Mouse (Mus musculus) midbrain, embryonic 11.5 days (tissue): ENCODE measurements around the gene Ldlrad3. TPM values are rescaled to one million over a fixed set of nuclear protein-coding genes. Genes with fewer than 3 reads are reported as not detected.

Experiments
- ATAC-seq: fragments of 200-750 bp; cut with Nextera tagmentation; 2 replicates; pipeline ENCODE4 v1.8.0; 2017; ENCODE audit warnings: moderate TSS enrichment, moderate library complexity; ENCODE audit not compliant: low FRiP score
- DNase-seq: peaks from one replicate; pipeline ENCODE4 v3.0.0; 2015; ENCODE audit warnings: low spot score; ENCODE audit errors: missing footprints
- H3K27ac ChIP-seq: fragments of 300-500 bp; sonication (generic); 2 replicates; pipeline ENCODE4 v1.5.1; 2014; ENCODE audit warnings: low read depth, low read length
- H3K27me3 ChIP-seq: fragments of 300-500 bp; sonication (generic); 2 replicates; pipeline ENCODE4 v1.6.1; 2014; ENCODE audit warnings: mild to moderate bottlenecking, low read length, moderate library complexity, mixed read lengths; ENCODE audit not compliant: control insufficient read depth, insufficient read depth
- H3K36me3 ChIP-seq: fragments of 300-500 bp; sonication (generic); 2 replicates; pipeline ENCODE4 v1.6.1; 2014; ENCODE audit warnings: mild to moderate bottlenecking, low read length, moderate library complexity, mixed read lengths; ENCODE audit not compliant: control insufficient read depth, insufficient read depth
- H3K4me1 ChIP-seq: fragments of 300-500 bp; sonication (generic); 2 replicates; pipeline ENCODE4 v1.6.1; 2014; ENCODE audit warnings: low read length; ENCODE audit not compliant: control insufficient read depth, insufficient read depth
- H3K4me2 ChIP-seq: fragments of 300-500 bp; sonication (generic); 2 replicates; pipeline ENCODE4 v1.6.1; 2014; ENCODE audit warnings: mild to moderate bottlenecking, moderate library complexity
- H3K4me3 ChIP-seq: fragments of 300-500 bp; sonication (generic); 2 replicates; pipeline ENCODE4 v1.5.1; 2014; ENCODE audit warnings: low read depth, low read length
- H3K9ac ChIP-seq: fragments of 300-500 bp; sonication (generic); 2 replicates; pipeline ENCODE4 v1.6.1; 2014; ENCODE audit warnings: low read length
- H3K9me3 ChIP-seq: fragments of 300-500 bp; sonication (generic); 2 replicates; pipeline ENCODE4 v1.6.1; 2016; ENCODE audit warnings: low read length; ENCODE audit not compliant: control insufficient read depth
- WGBS: fragments of 180-500 bp; shearing (Covaris S2); extraction: QIAGEN DNeasy Blood & Tissue Kit; methylation state at CpG from one replicate; pipeline ENCODE4 v1.1.7; 2014; 5-methylcytosine and 5-hydroxymethylcytosine counted together
- polyA plus RNA-seq: library from polyadenylated mRNA; unstranded; fragments of >200 nt; fragmentation: Nextera tagmentation; extraction: Ambion mirVana; gene quantifications from 2 replicates; pipeline ENCODE4 v1.2.1, GENCODE M21; 2014

The Ldlrad3 gene
- polyA plus RNA-seq, 1 experiment from 2014 or later = 53.1 TPM

DNA sequence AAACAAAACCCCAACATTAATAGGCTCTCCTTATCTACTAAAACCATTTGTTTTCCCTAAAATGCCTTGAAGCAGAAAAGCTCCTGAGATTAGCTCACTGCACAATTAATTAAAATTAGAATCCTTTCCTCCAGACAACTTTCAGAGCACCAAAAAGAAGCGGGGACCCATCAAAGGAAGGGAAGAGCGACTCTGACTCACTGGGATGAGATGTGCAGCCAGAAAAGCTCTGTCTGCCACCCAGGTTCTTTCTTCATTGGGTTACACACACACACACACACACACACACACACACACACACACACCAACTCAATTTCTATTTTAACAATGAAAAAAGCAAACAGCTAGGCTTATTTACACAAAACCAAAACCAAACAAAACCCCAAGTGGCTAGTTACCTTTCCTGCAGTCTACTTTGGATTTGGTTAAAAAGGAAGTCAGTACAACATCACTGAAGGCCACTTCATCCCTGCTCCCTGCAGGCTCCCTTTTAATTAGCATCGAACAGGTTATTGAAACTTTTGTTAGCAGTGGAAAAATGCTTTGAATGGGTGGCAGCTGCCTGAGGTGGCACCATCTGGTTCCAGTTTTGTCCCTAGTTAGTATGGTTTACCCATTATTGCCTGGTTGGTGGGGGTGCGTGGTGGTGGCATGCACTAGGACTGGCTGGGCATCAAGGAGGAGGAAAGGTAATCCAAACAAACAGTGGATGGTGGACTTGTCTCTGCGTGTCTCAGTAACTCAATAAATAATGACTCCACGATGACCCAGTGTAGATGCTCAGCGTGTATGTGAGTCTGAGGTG, 235.3 kb downstream of the Ldlrad3 start:
- peaks cover 7% of the 10 kb centered on the region; the same call in 1 of the 2 replicates for H3K36me3 ChIP-seq
- no peaks in the 10 kb centered on the region for H3K4me1 ChIP-seq
- WGBS = 73% methylated on average over 7 of the region's 7 CpGs
- no peaks in the 10 kb centered on the region for H3K27me3 ChIP-seq
- H3K27ac ChIP-seq = no peak overlapping the region
- H3K9me3 ChIP-seq = no peaks in the 10 kb centered on the region
- H3K4me3 ChIP-seq = no peak overlapping the region
- ATAC-seq (no peak), DNase-seq (no peak)
- H3K9ac ChIP-seq = no peak overlapping the region
- H3K4me2 ChIP-seq = no peak overlapping the region

DNA sequence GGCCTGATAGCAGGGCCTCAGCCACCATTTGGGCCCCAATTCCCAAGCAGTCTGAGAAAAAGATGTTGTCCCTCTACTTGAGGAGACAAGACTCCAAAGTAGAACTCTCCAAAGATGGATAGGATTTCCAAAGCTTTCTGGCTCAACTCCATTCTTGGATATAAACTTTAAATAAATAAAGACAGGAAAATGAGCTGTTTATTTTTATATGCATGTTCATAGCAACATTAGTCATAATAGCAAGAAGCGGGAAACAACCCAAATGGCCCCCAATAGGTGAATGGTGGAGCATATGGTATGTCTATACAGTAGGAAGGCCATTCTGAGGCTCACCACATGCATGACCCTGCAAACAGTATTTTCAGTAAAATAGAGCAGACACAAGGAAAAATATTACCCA, 251.2 kb downstream of the Ldlrad3 start:
- Histone ChIP-seq H3K36me3 (no peaks in the 10 kb centered on the region), H3K27ac (no peak overlapping the region), H3K27me3 (no peaks in the 10 kb centered on the region), H3K4me2 (no peak overlapping the region), H3K4me1 (no peaks in the 10 kb centered on the region), H3K9me3 (no peaks in the 10 kb centered on the region), H3K4me3 (no peak overlapping the region), H3K9ac (no peak overlapping the region)
- WGBS = 90% methylated on average over 1 of the region's 1 CpGs
- ATAC-seq = no peak
- DNase-seq = no peak

DNA sequence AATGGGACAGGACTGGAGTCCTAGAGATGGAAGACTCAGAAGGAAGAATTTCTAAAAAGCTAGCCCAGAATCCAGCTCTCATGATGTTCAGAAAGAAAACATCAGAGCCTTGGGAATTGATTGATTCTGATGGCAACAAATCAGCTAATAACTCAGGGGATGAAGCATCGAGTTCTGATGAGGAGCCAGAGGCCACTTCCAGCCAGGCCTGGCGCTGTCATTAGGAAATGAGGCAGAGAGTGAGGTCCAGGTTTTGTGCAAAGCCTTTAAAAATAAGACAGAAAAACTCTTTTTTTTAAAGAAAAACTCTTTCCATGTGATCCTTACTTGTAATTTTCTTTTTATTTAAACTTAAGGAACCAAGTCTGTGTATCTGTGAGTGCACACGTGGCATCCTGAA, 252.9 kb downstream of the Ldlrad3 start:
- Histone ChIP-seq H3K4me3 (no peak overlapping the region), H3K4me2 (no peak overlapping the region), H3K9me3 (no peaks in the 10 kb centered on the region), H3K4me1 (no peaks in the 10 kb centered on the region), H3K27me3 (no peaks in the 10 kb centered on the region), H3K27ac (no peak overlapping the region), H3K36me3 (no peaks in the 10 kb centered on the region), H3K9ac (no peak overlapping the region)
- ATAC-seq = no peak
- DNase-seq = peak; percentile 10
- WGBS = 88% methylated on average over 3 of the region's 3 CpGs

DNA sequence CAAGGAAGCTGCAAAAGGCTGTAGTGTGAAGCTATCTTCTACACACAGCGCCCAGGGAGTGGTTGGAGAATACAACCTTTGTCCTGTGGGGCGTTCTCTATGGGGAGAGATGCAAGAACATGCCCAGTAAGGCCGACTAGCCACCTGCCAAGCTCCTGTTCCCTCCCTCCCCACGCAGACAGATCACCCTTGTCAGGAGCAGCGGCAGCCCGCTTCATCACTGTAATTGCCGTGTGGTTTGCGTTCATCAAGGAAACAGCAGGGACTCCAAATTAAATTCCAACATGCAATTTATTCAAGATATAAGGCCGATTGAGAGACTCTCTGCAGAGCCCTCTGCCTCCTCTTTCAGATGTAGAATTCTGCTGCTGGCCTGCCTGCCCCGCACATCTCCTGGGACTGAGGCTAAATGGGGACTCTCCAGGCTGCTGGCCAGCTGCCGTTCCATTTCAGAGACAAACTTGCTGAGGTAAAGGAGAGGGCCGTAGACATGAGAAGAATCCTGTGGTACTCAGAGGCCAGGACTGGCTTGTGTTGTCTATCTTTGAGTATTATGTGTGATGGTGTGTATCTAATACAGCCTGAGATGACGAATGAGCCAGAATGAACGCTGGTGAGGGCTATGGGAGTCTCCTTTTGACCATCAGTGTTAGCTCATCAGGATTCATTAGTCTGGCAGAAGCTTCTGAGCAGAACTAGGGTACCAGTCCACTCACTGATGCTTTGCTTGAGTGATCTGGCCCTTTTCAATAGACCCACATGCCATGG, 253.8 kb downstream of the Ldlrad3 start:
- H3K9me3 ChIP-seq = no peaks in the 10 kb centered on the region
- no peak overlapping the region for H3K4me2 ChIP-seq
- no peaks in the 10 kb centered on the region for H3K4me1 ChIP-seq
- no peaks in the 10 kb centered on the region for H3K27me3 ChIP-seq
- no peak overlapping the region for H3K4me3 ChIP-seq
- no peak overlapping the region for H3K9ac ChIP-seq
- H3K36me3 ChIP-seq = no peaks in the 10 kb centered on the region
- ATAC-seq = no peak
- no peak overlapping the region for H3K27ac ChIP-seq
- peak; percentile 73 for DNase-seq
- 91% methylated on average over 14 of the region's 14 CpGs for WGBS

DNA sequence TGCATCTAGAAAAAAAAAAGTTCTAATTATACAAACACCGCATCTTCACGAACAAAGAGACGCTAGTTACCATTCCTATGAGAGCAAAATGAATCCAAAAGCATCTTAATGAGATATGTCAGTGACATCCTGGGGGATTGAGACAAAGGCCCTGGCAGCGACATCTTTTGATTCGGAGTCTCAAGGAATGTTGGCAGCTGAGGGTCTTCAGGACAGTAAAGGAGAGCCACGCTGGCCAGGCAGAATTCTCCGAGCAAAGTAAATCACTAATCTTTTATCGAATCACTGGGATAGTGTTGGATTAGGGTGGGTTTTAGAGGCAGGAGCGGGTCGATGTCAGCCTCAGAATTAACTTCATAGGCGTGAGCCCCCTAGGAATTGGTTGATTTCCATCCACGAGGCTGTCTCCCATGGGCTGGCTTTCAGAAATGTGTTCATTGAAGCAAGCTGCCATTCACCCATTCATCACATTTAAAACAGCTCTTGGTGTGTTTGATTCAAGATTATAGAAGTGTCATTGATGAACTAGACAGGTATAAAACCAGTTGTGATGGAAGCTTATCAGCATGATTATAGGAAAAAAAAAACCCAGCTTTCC, 260.5 kb downstream of the Ldlrad3 start:
- DNase-seq = peak; percentile 83
- H3K4me2 ChIP-seq = no peak overlapping the region
- 0 out of 2 replicates have a peak, but pooled peaks cover 2% of the 10 kb centered on the region for H3K4me1 ChIP-seq
- H3K9ac ChIP-seq = no peak overlapping the region
- peak; percentile 44 for ATAC-seq
- H3K36me3 ChIP-seq = no peaks in the 10 kb centered on the region
- no peaks in the 10 kb centered on the region for H3K9me3 ChIP-seq
- H3K27ac ChIP-seq = no peak overlapping the region
- H3K4me3 ChIP-seq = no peak overlapping the region
- no peaks in the 10 kb centered on the region for H3K27me3 ChIP-seq
- WGBS = 49% methylated on average over 12 of the region's 12 CpGs

DNA sequence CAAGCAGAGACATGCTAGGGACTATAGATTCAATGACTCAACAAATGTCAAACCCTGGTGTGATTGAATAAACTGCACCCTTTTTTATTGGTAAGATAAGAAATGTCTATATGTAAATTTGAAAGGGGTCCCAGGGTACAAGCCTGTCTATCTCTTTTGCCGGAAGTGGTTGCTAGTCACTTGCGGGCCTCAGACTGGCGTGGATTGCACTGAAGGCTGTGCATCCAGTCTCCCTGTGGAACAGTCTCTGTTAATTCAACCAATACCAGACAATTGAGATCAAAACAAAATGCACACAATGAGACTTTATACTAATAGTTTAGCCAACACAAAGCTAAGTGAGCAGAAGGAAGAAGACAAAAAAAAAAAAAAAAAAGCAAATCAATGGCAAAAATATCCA, 261.0 kb downstream of the Ldlrad3 start:
- WGBS = 78% methylated on average over 3 of the region's 3 CpGs
- H3K4me3 ChIP-seq = no peak overlapping the region

DNA sequence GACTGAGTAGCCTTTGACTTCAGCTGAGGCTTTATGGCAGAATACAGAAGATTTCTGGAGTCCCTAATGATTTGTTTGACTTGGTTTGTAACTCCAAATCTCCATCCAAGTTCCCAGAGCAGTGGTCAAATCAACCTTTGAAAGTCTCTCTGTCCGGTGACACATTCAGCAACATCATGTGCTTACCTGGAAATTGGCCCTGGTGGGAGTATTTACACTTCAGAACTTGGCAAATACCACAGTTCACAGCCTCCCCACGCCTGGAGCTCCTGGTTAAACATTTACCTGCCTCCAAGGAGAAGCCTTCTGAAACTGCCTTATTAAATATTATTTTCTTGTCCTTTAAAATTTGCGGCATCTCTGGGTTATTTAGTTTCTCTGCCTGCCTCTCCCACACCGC, 263.0 kb downstream of the Ldlrad3 start:
- H3K27ac ChIP-seq = no peak overlapping the region
- H3K9ac ChIP-seq = no peak overlapping the region
- WGBS = 83% methylated on average over 4 of the region's 4 CpGs
- H3K4me2 ChIP-seq = no peak overlapping the region
- no peaks in the 10 kb centered on the region for H3K27me3 ChIP-seq
- DNase-seq (no peak), ATAC-seq (no peak)
- H3K9me3 ChIP-seq = no peaks in the 10 kb centered on the region
- H3K36me3 ChIP-seq = no peaks in the 10 kb centered on the region
- peaks cover 6% of the 10 kb centered on the region; the same call in 1 of the 2 replicates for H3K4me1 ChIP-seq
- no peak overlapping the region for H3K4me3 ChIP-seq

More for the DNA sequence above, 261.0 kb downstream of the Ldlrad3 start:
- no peak overlapping the region for H3K27ac ChIP-seq
- no peaks in the 10 kb centered on the region for H3K27me3 ChIP-seq
- H3K4me1 ChIP-seq = 0 out of 2 replicates have a peak, but pooled peaks cover 3% of the 10 kb centered on the region
- H3K9me3 ChIP-seq = no peaks in the 10 kb centered on the region
- DNase-seq = no peak
- H3K36me3 ChIP-seq = no peaks in the 10 kb centered on the region
- ATAC-seq = no peak
- H3K9ac ChIP-seq = no peak overlapping the region
- H3K4me2 ChIP-seq = no peak overlapping the region

DNA sequence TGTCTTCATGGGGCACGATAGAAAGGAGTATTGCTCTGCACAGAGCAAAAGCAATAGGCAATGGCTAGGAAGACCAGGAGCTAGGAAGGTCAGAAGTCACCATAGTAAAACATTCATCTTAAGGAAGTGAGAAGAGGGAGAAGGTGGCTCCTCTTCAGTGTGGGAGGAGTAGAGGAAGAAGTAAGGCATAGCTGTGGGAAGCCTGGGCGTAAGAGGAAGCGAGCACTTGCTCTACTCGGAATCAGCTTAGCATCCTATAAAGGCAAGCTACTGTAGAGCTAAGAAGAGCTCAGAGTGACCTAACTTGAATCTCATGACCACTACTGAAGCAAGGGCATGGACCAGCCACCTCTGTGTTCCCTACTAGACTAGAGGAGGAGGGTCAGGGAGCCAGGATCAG, 263.9 kb downstream of the Ldlrad3 start:
- peaks cover 6% of the 10 kb centered on the region; the same call in 1 of the 2 replicates for H3K4me1 ChIP-seq
- H3K4me2 ChIP-seq = no peak overlapping the region
- no peak overlapping the region for H3K9ac ChIP-seq
- 92% methylated on average over 4 of the region's 4 CpGs for WGBS
- no peaks in the 10 kb centered on the region for H3K36me3 ChIP-seq
- H3K27ac ChIP-seq = no peak overlapping the region
- peak; percentile 39 for DNase-seq
- no peak for ATAC-seq
- H3K4me3 ChIP-seq = no peak overlapping the region
- H3K27me3 ChIP-seq = no peaks in the 10 kb centered on the region
- H3K9me3 ChIP-seq = no peaks in the 10 kb centered on the region

DNA sequence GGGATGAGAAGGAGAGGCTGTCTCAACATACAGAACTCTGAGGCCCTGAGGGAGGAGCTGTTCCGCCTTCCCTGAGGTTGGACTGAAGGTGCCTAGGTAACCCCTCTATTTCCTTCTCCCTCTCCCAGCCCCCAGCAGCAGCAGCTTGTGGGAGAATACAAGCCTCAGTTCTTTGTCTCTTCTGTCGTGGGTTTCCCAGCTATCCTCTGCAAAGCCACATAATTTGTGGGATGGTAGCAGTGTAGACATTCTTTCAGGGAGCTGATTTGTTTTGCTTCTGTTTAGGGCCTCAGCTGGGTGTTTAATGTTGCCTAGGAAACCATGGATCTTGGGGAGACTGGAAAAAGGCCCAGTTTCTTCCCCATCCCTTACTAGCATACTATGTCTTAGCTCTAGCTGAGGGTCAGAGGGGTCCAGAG, 266.0 kb downstream of the Ldlrad3 start:
- 38% methylated on average over 2 of the region's 2 CpGs for WGBS
- peak; percentile 78 for DNase-seq
- no peak overlapping the region for H3K4me2 ChIP-seq

More for the DNA sequence above, 266.0 kb downstream of the Ldlrad3 start:
- Histone ChIP-seq H3K36me3 (no peaks in the 10 kb centered on the region), H3K27me3 (no peaks in the 10 kb centered on the region), H3K9me3 (no peaks in the 10 kb centered on the region), H3K9ac (no peak overlapping the region), H3K4me1 (peaks cover 4% of the 10 kb centered on the region; the same call in 1 of the 2 replicates), H3K27ac (no peak overlapping the region), H3K4me3 (no peak overlapping the region)
- no peak for ATAC-seq
